Mouse (Mus musculus): ENCODE data around the gene Pnkd. TPM values are rescaled to one million over a fixed set of nuclear protein-coding genes. Genes with fewer than 3 reads are reported as not detected.
A peak's percentile ranks its signal among the peaks of the same experiment; 100 is the strongest.
"Not testable (repeated sequence)": the region's sequence is repeated elsewhere in the genome, so short reads cannot be mapped to it uniquely, and the experiment has no call there.

Gene Pnkd
- polyA plus RNA-seq, 1 experiment: 63.0 TPM

DNA sequence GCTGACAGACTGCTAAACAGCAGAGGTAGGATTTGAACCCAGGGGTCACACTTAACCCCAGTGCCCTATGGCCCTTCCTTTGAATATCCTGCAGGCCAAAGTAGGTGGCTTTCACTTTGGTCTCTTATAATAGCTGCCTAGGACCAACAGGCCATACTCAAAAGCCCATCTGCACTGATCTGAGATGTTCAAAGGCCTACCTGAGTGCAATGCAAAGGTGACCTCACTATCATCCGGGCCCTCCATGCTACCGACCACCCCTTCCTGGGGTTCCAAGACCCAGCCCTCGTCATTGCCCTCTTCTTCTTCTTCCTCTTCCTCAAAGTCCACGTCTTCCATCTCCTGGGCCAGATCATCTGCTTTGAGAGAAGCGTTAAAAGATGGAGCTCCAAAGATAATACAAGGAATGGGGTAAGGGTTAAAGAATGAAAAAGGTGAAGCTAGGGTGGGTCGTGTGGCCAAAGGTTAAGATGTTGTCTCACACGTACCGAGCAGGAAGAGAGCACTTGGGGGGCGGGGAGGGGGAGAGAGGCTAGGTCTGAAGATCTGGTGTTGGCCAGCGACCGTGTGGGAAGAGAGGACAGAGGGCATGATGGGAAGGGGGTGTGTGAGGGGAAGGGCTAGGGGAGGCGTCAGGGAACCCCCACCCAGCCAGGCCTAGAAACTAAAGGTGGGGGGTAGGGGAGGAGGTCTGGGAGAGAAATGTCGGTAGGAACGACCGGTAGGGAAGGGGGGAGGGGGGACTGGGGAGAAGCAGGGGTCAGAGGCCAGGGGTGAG is 855 bp upstream of the Pnkd start:
- TF ChIP-seq POLR2A (IDR thresholded peaks at IDR 0.05; ENCODE audit: borderline replicate concordance, extremely low read depth, low read depth, low read length): no peak
- TF ChIP-seq CTCF (IDR thresholded peaks at IDR 0.05; ENCODE audit: insufficient read depth, low read length): no peak
- DNase-seq: peak; percentile 43
- 8% methylated on average over 15 of the region's 15 CpGs for WGBS

DNA sequence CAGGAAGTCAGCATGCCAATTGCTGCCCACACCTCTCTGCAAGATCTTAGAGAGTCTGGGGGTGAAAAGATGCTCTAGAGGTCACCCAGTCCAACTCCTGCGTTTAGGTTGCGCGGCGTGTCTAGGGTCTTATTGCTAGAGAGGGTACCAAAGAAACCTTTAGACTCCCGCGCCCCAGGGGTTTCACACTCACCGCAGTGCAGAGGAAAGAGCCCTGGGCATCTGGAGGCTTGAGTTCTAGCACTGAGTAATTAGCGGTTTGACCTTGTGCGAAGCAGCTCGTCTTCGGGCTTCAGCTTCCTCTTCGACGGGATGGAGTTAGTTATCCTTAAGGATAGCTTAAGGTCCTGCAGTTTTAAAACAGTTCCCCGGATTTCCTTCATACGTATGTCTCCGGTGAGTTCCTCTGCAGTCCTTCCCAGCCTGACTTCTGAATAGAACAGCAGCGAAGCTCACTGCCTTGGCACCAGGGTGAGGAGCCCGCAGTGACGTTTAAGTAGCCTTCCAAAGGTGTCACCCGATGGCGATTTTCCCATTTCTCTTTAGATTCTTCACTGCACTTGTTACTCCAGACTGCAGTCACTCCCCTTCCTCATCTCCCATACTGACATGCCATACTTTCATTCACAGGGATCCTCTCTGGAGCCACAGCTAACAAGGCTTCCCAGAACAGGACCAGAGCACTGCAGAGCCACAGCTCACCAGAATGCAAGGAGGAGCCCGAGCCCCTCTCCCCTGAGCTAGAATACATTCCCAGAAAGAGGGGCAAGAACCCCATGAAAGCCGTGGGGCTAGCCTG is 681 bp downstream of the Pnkd start:
- no peak for TF ChIP-seq POLR2A (IDR thresholded peaks at IDR 0.05; ENCODE audit: borderline replicate concordance, extremely low read depth, low read depth, low read length)
- TF ChIP-seq CTCF (IDR thresholded peaks at IDR 0.05; ENCODE audit: insufficient read depth, low read length): no peak
- 3% methylated on average over 23 of the region's 23 CpGs for whole genome bisulfite sequencing
- DNase-seq: no peak
- Histone ChIP-seq H3K4me3 (replicated peaks; ENCODE audit: extremely low read depth, low read depth, low read length) (peak overlapping the region; percentile 77), H3K4me1 (ENCODE audit: control insufficient read depth, insufficient read depth, low read length) (peaks cover 14% of the 10 kb centered on the region)

More for the DNA sequence above, 855 bp upstream of the Pnkd start:
- Histone ChIP-seq H3K4me3 (replicated peaks; ENCODE audit: extremely low read depth, low read depth, low read length) (peak overlapping the region; percentile 77), H3K4me1 (ENCODE audit: control insufficient read depth, insufficient read depth, low read length) (peaks cover 6% of the 10 kb centered on the region)

DNA sequence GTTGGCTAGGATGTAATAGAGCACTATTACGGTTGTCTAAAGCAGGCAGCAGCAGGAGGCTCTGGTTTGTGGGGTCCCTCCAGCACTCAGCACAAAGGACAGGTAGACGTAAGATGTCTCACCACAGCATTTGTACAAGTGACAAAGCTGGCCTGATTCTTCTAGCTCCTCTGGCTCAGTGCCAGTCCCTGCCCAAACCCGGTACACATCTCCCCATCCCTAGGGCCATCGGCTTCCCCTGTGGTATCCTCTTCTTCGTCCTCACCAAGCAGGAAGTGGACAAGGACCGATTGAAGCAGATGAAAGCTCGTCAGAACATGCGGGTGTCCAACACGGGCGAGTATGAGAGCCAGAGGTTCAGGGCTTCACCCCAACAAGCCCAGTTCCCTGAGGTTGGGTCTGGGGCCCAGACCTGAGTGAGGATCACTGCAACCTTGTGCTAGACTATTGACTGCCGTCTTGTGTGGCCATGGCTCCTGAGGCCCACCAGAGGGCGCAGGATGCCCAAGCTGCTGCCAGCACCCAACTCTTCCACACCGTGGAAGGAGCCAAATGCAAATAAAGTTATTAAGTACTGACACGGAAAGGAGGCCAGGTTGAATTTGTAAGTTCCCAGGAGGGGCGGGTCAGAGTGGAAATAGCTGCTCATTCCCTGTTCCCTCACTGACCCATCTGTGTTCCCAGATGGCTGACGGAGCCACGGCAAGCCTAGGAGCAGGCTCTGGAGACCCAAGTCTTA is 2.3 kb downstream of the Pnkd start:
- 39% methylated on average over 16 of the region's 17 CpGs for WGBS
- DNase-seq: peak; percentile 48
- H3K4me3 ChIP-seq (replicated peaks; ENCODE audit: extremely low read depth, low read depth, low read length): not testable (repeated sequence)
- peaks cover 17% of the 10 kb centered on the region for H3K4me1 ChIP-seq (ENCODE audit: control insufficient read depth, insufficient read depth, low read length)

DNA sequence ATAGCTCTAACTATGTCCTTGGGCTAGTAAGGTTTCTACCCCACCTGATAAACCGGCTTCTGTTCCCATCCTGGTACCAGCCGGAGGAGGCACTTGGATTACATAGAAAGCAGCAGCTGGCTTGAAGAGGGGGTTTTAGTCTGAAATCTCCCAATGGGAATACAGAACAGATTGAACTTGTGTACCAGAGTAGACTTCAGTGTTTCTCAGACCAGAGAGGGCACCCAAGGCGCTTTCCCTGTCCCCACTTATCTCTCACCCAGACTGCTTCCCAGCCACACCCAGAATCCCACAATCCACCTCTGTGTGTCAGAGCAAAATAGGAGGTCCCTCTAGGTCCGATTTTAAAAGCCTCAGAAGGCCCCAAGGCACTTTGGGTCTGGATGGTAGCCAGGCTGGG is 3.6 kb downstream of the Pnkd start:
- TF ChIP-seq POLR2A (IDR thresholded peaks at IDR 0.05; ENCODE audit: borderline replicate concordance, extremely low read depth, low read depth, low read length) (no peak), CTCF (IDR thresholded peaks at IDR 0.05; ENCODE audit: insufficient read depth, low read length) (no peak)
- DNase-seq: no peak
- peaks cover 15% of the 10 kb centered on the region for H3K4me1 ChIP-seq (ENCODE audit: control insufficient read depth, insufficient read depth, low read length)
- 72% methylated on average over 4 of the region's 4 CpGs for WGBS
- no peak overlapping the region for H3K4me3 ChIP-seq (replicated peaks; ENCODE audit: extremely low read depth, low read depth, low read length)

DNA sequence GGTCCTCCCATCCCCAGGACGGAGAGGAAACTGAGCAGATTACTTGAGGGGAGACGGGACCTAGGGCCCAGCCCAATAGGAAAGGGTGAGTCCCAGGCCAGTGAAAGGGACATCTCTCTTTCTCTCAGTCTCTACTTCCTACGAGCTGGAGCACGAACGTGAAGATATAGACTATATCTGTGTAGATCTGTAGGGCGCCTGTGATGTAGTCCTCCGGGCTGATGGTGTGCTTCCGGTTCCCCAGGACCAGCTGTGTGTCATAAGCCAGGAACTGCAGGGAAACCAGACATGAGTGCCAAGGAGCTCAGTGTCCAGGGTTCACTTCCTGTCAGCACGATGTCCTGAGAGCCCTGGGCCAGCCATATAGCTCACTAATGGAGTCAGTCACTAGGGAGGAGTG is 4.5 kb downstream of the Pnkd start:
- no peak for DNase-seq
- WGBS: 48% methylated on average over 9 of the region's 9 CpGs
- no peak for TF ChIP-seq CTCF (IDR thresholded peaks at IDR 0.05; ENCODE audit: insufficient read depth, low read length)
- TF ChIP-seq POLR2A (IDR thresholded peaks at IDR 0.05; ENCODE audit: borderline replicate concordance, extremely low read depth, low read depth, low read length): no peak
- peaks cover 22% of the 10 kb centered on the region for H3K4me1 ChIP-seq (ENCODE audit: control insufficient read depth, insufficient read depth, low read length)
- no peak overlapping the region for H3K4me3 ChIP-seq (replicated peaks; ENCODE audit: extremely low read depth, low read depth, low read length)

DNA sequence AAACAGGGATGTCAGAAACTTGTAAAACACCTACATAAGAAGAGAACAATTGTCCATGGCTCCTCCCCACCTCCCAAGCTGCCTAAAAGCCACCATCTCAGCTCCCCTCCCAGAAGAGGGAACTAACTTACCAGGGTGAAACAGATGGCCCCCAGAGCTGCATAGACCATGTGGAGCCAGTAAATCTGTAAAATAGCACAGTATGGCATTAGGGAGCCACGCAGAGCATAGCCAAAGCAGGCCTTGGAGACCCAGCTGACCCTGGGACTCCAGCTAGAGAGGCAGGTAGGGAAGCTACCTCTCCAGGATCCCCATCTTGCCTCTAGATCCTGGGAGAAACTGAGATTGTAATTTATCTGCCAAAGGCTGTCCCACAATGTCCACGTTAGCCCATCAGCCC is 5.0 kb downstream of the Pnkd start:
- Histone ChIP-seq H3K4me3 (replicated peaks; ENCODE audit: extremely low read depth, low read depth, low read length) (no peak overlapping the region), H3K4me1 (ENCODE audit: control insufficient read depth, insufficient read depth, low read length) (peaks cover 24% of the 10 kb centered on the region)
- DNase-seq: no peak
- TF ChIP-seq POLR2A (IDR thresholded peaks at IDR 0.05; ENCODE audit: borderline replicate concordance, extremely low read depth, low read depth, low read length) (no peak), CTCF (IDR thresholded peaks at IDR 0.05; ENCODE audit: insufficient read depth, low read length) (no peak)
- WGBS: 75% methylated on average over 2 of the region's 2 CpGs

DNA sequence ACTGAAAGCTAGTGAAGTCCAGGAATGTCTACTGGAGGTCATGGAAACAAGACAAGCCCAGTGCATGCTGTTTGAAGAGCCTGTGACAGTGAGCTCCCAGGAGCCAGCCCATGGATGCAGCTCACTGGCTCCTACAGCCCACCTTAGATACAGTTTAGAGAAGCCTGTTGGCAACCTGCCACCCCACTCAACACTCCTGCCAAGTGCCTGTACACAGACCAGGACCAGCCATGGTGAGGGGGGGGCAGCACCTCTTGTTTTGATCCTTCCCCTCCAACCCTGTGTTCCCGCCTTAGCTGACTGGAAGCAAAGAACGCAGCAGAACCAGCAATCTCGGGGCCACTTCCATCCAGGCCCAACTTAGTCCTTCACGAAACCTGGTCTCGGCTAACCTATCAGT is 5.4 kb downstream of the Pnkd start:
- Histone ChIP-seq H3K4me3 (replicated peaks; ENCODE audit: extremely low read depth, low read depth, low read length) (no peak overlapping the region), H3K4me1 (ENCODE audit: control insufficient read depth, insufficient read depth, low read length) (peaks cover 28% of the 10 kb centered on the region)
- WGBS: 56% methylated on average over 5 of the region's 5 CpGs
- TF ChIP-seq POLR2A (IDR thresholded peaks at IDR 0.05; ENCODE audit: borderline replicate concordance, extremely low read depth, low read depth, low read length) (no peak), CTCF (IDR thresholded peaks at IDR 0.05; ENCODE audit: insufficient read depth, low read length) (no peak)
- no peak for DNase-seq

DNA sequence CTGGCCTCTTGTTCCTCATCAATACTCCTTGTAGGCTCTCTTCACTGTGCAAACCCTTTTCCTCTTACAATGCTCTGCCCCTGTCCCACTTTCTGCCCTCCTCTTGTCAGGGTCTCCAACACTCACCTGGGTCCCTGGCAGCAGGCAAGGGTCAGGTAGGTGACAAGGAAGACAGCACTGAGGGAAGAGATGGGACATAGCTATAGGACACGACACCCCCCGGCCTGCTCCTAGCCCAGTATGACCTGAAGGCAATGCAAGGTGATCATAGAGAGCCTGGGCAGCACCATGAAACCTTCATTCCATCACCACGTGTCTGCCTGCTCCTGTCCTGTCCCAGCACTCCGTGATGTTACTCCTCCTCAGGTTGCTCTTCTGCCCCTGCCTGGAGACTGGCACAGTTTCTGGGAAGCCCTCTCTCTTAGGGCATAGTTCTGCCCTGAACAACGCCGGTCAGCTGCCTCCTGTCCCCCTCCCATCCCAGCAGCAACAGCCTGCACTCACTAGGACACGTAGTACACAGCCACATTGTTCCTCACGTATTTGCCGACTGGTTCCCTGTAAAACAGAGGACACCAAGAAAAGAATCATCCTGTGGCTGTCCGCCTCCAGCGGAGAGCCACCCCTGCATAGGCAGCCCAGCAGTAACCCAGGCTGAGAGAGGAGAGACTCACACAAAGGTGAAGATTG is 7.7 kb downstream of the Pnkd start:
- WGBS: 84% methylated on average over 11 of the region's 11 CpGs
- no peak for TF ChIP-seq POLR2A (IDR thresholded peaks at IDR 0.05; ENCODE audit: borderline replicate concordance, extremely low read depth, low read depth, low read length)
- no peak for TF ChIP-seq CTCF (IDR thresholded peaks at IDR 0.05; ENCODE audit: insufficient read depth, low read length)
- no peak for DNase-seq
- Histone ChIP-seq H3K4me3 (replicated peaks; ENCODE audit: extremely low read depth, low read depth, low read length) (no peak overlapping the region), H3K4me1 (ENCODE audit: control insufficient read depth, insufficient read depth, low read length) (peaks cover 45% of the 10 kb centered on the region)
